Mouse (Mus musculus): ENCODE results near the gene Zmiz1. TPM values are rescaled to one million over a fixed set of nuclear protein-coding genes. Genes with fewer than 3 reads are reported as not detected.
A peak's percentile ranks its signal among the peaks of the same experiment; 100 is the strongest.

Zmiz1 gene
- polyA plus RNA-seq, 1 experiment from 2014 or later: 91.0 TPM

GRCm38 (mm10) chr14:25553382-25553781 lies 94.4 kb downstream of the Zmiz1 start:
- H3K4me3 ChIP-seq (replicated peaks; ENCODE audit: low read depth, low read length): no peak overlapping the region
- H3K36me3 ChIP-seq (ENCODE audit: control insufficient read depth, insufficient read depth, low read length): no peaks in the 10 kb centered on the region
- no peak overlapping the region for H3K9ac ChIP-seq (replicated peaks; ENCODE audit: low read length)
- H3K4me1 ChIP-seq (ENCODE audit: control insufficient read depth, insufficient read depth, low read length): peaks cover 77% of the 10 kb centered on the region
- no peak overlapping the region for H3K4me2 ChIP-seq (ENCODE audit: low read length)
- DNase-seq (no peak), ATAC-seq (ENCODE audit: low FRiP score, low TSS enrichment) (no peak)
- H3K27me3 ChIP-seq (ENCODE audit: control insufficient read depth, insufficient read depth, low read length): no peaks in the 10 kb centered on the region
- H3K27ac ChIP-seq (replicated peaks; ENCODE audit: low read depth, low read length): peak overlapping the region; percentile 57
- 77% methylated on average over 2 of the region's 2 CpGs for WGBS
- no peaks in the 10 kb centered on the region for H3K9me3 ChIP-seq (ENCODE audit: control insufficient read depth, low read length)

DNA sequence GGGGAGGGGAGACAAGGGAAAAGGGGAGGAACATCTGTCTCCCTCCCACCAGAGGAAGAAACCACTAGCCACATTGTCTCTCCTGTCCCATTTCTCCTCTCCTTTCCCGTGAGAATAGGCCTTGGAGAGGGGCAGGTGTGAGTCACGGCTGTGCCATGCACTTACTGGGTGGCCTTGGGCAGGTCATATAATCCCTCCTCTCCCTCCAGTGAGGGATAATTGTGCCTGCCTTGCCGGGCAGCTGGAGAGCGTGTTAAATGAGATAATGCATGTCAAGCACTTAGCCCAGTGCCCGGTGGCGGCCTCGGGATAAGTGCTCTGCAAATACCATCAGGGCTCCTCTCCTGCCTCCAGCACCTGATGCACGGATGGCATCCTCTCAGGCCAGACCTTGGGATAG lies 95.8 kb downstream of the Zmiz1 start:
- Histone ChIP-seq H3K4me2 (ENCODE audit: low read length) (peak overlapping the region; percentile 31), H3K36me3 (ENCODE audit: control insufficient read depth, insufficient read depth, low read length) (peaks cover 4% of the 10 kb centered on the region; the same call in 1 of the 2 replicates), H3K27ac (replicated peaks; ENCODE audit: low read depth, low read length) (peak overlapping the region; percentile 77), H3K4me1 (ENCODE audit: control insufficient read depth, insufficient read depth, low read length) (peaks cover 64% of the 10 kb centered on the region), H3K27me3 (ENCODE audit: control insufficient read depth, insufficient read depth, low read length) (no peaks in the 10 kb centered on the region), H3K9me3 (ENCODE audit: control insufficient read depth, low read length) (no peaks in the 10 kb centered on the region), H3K4me3 (replicated peaks; ENCODE audit: low read depth, low read length) (no peak overlapping the region), H3K9ac (replicated peaks; ENCODE audit: low read length) (no peak overlapping the region)
- 5% methylated on average over 8 of the region's 8 CpGs for WGBS
- DNase-seq: peak; percentile 58
- ATAC-seq (ENCODE audit: low FRiP score, low TSS enrichment): no peak

DNA sequence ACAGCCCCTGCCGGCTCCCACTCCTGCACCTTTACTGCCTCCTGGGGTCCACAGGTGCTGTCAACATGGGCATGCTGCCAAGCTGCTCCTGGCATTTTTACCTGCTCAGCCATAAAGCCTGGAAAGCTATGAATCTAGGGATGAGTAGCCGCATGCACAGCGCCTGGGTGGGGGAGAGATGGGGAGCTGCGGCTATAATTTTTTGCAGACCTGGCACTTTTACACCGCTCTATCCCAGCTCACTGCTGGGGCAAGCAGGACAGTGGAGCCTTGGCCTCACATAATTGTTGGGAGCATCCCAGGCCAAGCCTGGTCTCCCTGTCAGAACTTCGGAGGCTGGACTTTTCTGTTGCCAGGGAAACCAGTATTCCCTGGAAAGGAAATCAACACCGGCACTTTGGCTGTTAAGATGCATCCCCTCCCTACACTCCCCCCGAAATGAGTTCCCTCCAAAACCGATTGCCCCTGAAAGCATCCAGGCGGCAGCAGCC lies 96.4 kb downstream of the Zmiz1 start:
- no peak for ATAC-seq (ENCODE audit: low FRiP score, low TSS enrichment)
- H3K9ac ChIP-seq (replicated peaks; ENCODE audit: low read length): peak overlapping the region; percentile 27; the same call in 1 of the 2 replicates
- peaks cover 59% of the 10 kb centered on the region for H3K4me1 ChIP-seq (ENCODE audit: control insufficient read depth, insufficient read depth, low read length)

GRCm38 (mm10) chr14:25555848-25556247 lies 96.9 kb downstream of the Zmiz1 start:
- Histone ChIP-seq H3K27ac (replicated peaks; ENCODE audit: low read depth, low read length) (peak overlapping the region; percentile 77), H3K4me3 (replicated peaks; ENCODE audit: low read depth, low read length) (no peak overlapping the region), H3K36me3 (ENCODE audit: control insufficient read depth, insufficient read depth, low read length) (peaks cover 8% of the 10 kb centered on the region; the same call in 1 of the 2 replicates), H3K4me2 (ENCODE audit: low read length) (peak overlapping the region; percentile 31), H3K9ac (replicated peaks; ENCODE audit: low read length) (peak overlapping the region; percentile 27), H3K4me1 (ENCODE audit: control insufficient read depth, insufficient read depth, low read length) (peaks cover 53% of the 10 kb centered on the region), H3K27me3 (ENCODE audit: control insufficient read depth, insufficient read depth, low read length) (no peaks in the 10 kb centered on the region), H3K9me3 (ENCODE audit: control insufficient read depth, low read length) (no peaks in the 10 kb centered on the region)
- ATAC-seq (ENCODE audit: low FRiP score, low TSS enrichment) (no peak), DNase-seq (no peak)
- 9% methylated on average over 7 of the region's 7 CpGs for WGBS

More for the DNA sequence above, 96.4 kb downstream of the Zmiz1 start:
- H3K4me2 ChIP-seq (ENCODE audit: low read length): peak overlapping the region; percentile 31
- H3K9me3 ChIP-seq (ENCODE audit: control insufficient read depth, low read length): no peaks in the 10 kb centered on the region
- WGBS: 17% methylated on average over 10 of the region's 10 CpGs
- peaks cover 8% of the 10 kb centered on the region; the same call in 1 of the 2 replicates for H3K36me3 ChIP-seq (ENCODE audit: control insufficient read depth, insufficient read depth, low read length)
- H3K27ac ChIP-seq (replicated peaks; ENCODE audit: low read depth, low read length): peak overlapping the region; percentile 77
- no peaks in the 10 kb centered on the region for H3K27me3 ChIP-seq (ENCODE audit: control insufficient read depth, insufficient read depth, low read length)
- DNase-seq: peak; percentile 73
- H3K4me3 ChIP-seq (replicated peaks; ENCODE audit: low read depth, low read length): no peak overlapping the region

- ATAC-seq (ENCODE audit: low FRiP score, low TSS enrichment) (no peak), DNase-seq (no peak)
- WGBS: 46% methylated on average over 8 of the region's 8 CpGs
- H3K27me3 ChIP-seq (ENCODE audit: control insufficient read depth, insufficient read depth, low read length): no peaks in the 10 kb centered on the region
- H3K27ac ChIP-seq (replicated peaks; ENCODE audit: low read depth, low read length): peak overlapping the region; percentile 77
- H3K36me3 ChIP-seq (ENCODE audit: control insufficient read depth, insufficient read depth, low read length): peaks cover 8% of the 10 kb centered on the region; the same call in 1 of the 2 replicates
- H3K4me3 ChIP-seq (replicated peaks; ENCODE audit: low read depth, low read length): no peak overlapping the region
- no peaks in the 10 kb centered on the region for H3K9me3 ChIP-seq (ENCODE audit: control insufficient read depth, low read length)
- H3K4me1 ChIP-seq (ENCODE audit: control insufficient read depth, insufficient read depth, low read length): peaks cover 47% of the 10 kb centered on the region
- no peak overlapping the region for H3K4me2 ChIP-seq (ENCODE audit: low read length)
- H3K9ac ChIP-seq (replicated peaks; ENCODE audit: low read length): no peak overlapping the region; the same call in 1 of the 2 replicates
Observed at GRCm38 (mm10) chr14:25557014-25557413, 98.0 kb downstream of the Zmiz1 start.

DNA sequence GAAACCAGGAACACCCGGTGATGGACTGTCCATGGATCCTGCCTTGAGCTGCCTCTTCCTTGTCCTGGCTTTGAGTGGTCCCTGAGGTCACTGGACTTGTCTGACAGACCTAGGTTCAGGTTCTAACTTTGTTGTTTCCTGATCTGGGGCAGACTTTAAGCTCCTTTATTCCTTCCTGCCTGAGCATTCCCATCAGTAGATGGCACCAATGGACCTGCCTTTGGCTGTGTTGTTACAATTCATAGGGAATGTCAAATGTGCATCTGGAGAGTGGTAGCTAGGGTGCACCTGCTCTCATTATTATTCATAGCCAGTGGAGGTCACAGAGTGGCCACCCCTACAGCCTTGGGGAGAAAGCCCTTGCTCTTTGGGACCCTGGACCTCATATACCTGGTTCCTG lies 99.5 kb downstream of the Zmiz1 start:
- peaks cover 42% of the 10 kb centered on the region for H3K4me1 ChIP-seq (ENCODE audit: control insufficient read depth, insufficient read depth, low read length)
- 90% methylated on average over 1 of the region's 1 CpGs for WGBS
- no peak for ATAC-seq (ENCODE audit: low FRiP score, low TSS enrichment)

DNA sequence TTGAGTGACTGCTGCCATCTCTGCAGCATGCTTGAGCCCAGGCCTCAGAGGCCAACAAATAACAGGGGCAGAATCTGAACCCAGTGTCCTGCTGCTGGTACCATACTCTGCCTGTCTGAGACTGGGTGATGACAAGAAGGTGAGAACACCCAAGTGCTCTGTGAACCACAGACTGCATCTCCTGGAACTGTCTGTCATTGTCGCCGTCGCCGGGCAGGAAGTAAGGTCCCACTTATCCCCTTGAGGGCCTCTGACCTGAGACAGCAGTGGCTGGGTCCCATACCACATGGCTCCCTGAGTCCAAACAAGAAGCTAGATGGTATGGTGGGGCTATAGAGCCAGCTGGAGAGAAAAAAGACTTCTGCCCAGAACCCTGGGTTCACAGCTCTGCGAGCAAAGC lies 100.9 kb downstream of the Zmiz1 start:
- no peaks in the 10 kb centered on the region for H3K9me3 ChIP-seq (ENCODE audit: control insufficient read depth, low read length)
- no peak overlapping the region for H3K9ac ChIP-seq (replicated peaks; ENCODE audit: low read length)
- ATAC-seq (ENCODE audit: low FRiP score, low TSS enrichment): no peak
- H3K4me1 ChIP-seq (ENCODE audit: control insufficient read depth, insufficient read depth, low read length): peaks cover 46% of the 10 kb centered on the region
- WGBS: 93% methylated on average over 5 of the region's 5 CpGs
- H3K27ac ChIP-seq (replicated peaks; ENCODE audit: low read depth, low read length): no peak overlapping the region
- H3K4me3 ChIP-seq (replicated peaks; ENCODE audit: low read depth, low read length): no peak overlapping the region
- H3K27me3 ChIP-seq (ENCODE audit: control insufficient read depth, insufficient read depth, low read length): no peaks in the 10 kb centered on the region
- DNase-seq: no peak
- no peak overlapping the region for H3K4me2 ChIP-seq (ENCODE audit: low read length)
- H3K36me3 ChIP-seq (ENCODE audit: control insufficient read depth, insufficient read depth, low read length): peaks cover 8% of the 10 kb centered on the region; the same call in 1 of the 2 replicates

More for the DNA sequence above, 99.5 kb downstream of the Zmiz1 start:
- no peak overlapping the region for H3K9ac ChIP-seq (replicated peaks; ENCODE audit: low read length)
- no peak overlapping the region for H3K4me2 ChIP-seq (ENCODE audit: low read length)
- no peak for DNase-seq
- no peak overlapping the region for H3K4me3 ChIP-seq (replicated peaks; ENCODE audit: low read depth, low read length)
- H3K27ac ChIP-seq (replicated peaks; ENCODE audit: low read depth, low read length): peak overlapping the region; percentile 26; the same call in 1 of the 2 replicates
- no peaks in the 10 kb centered on the region for H3K9me3 ChIP-seq (ENCODE audit: control insufficient read depth, low read length)
- H3K27me3 ChIP-seq (ENCODE audit: control insufficient read depth, insufficient read depth, low read length): no peaks in the 10 kb centered on the region
- peaks cover 8% of the 10 kb centered on the region; the same call in 1 of the 2 replicates for H3K36me3 ChIP-seq (ENCODE audit: control insufficient read depth, insufficient read depth, low read length)

DNA sequence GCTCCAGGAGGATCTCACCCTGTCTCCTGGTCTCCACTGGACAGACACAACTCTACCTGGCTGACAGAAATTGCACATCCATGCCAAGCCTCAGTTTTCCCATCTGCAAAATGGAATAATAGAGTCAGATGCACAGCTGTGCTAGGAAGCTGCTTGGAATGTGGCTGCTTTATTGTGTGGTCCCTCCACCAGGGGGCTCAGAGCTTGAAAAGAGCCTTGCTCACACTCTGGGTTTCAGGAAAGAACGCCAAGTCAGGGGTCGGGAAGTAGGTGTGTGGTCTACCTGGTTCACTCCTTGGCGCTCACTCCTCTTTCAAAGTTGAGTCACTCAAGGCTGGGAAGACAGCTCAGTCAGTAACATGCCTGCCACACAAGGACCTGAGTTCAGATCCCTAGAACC lies 101.9 kb downstream of the Zmiz1 start:
- no peaks in the 10 kb centered on the region for H3K9me3 ChIP-seq (ENCODE audit: control insufficient read depth, low read length)
- ATAC-seq (ENCODE audit: low FRiP score, low TSS enrichment): no peak
- no peaks in the 10 kb centered on the region for H3K27me3 ChIP-seq (ENCODE audit: control insufficient read depth, insufficient read depth, low read length)
- no peak for DNase-seq
- peaks cover 45% of the 10 kb centered on the region for H3K4me1 ChIP-seq (ENCODE audit: control insufficient read depth, insufficient read depth, low read length)
- WGBS: 94% methylated on average over 3 of the region's 3 CpGs
- H3K36me3 ChIP-seq (ENCODE audit: control insufficient read depth, insufficient read depth, low read length): peaks cover 8% of the 10 kb centered on the region; the same call in 1 of the 2 replicates
- H3K4me2 ChIP-seq (ENCODE audit: low read length): no peak overlapping the region
- no peak overlapping the region for H3K9ac ChIP-seq (replicated peaks; ENCODE audit: low read length)
- no peak overlapping the region for H3K27ac ChIP-seq (replicated peaks; ENCODE audit: low read depth, low read length)
- no peak overlapping the region for H3K4me3 ChIP-seq (replicated peaks; ENCODE audit: low read depth, low read length)

GRCm38 (mm10) chr14:25561716-25562115 lies 102.7 kb downstream of the Zmiz1 start:
- Histone ChIP-seq H3K9ac (replicated peaks; ENCODE audit: low read length) (no peak overlapping the region), H3K4me2 (ENCODE audit: low read length) (no peak overlapping the region), H3K27me3 (ENCODE audit: control insufficient read depth, insufficient read depth, low read length) (no peaks in the 10 kb centered on the region), H3K4me3 (replicated peaks; ENCODE audit: low read depth, low read length) (no peak overlapping the region), H3K9me3 (ENCODE audit: control insufficient read depth, low read length) (no peaks in the 10 kb centered on the region), H3K27ac (replicated peaks; ENCODE audit: low read depth, low read length) (peak overlapping the region; percentile 32; the same call in 1 of the 2 replicates), H3K36me3 (ENCODE audit: control insufficient read depth, insufficient read depth, low read length) (peaks cover 8% of the 10 kb centered on the region; the same call in 1 of the 2 replicates), H3K4me1 (ENCODE audit: control insufficient read depth, insufficient read depth, low read length) (peaks cover 40% of the 10 kb centered on the region)
- DNase-seq (no peak), ATAC-seq (ENCODE audit: low FRiP score, low TSS enrichment) (no peak)
- 81% methylated on average over 1 of the region's 1 CpGs for WGBS

Data from midbrain, embryonic 14.5 days (tissue).